Mouse (Mus musculus): ENCODE measurements around the gene Hmgcr. TPM values are rescaled to one million over a fixed set of nuclear protein-coding genes. Genes with fewer than 3 reads are reported as not detected.

Gene Hmgcr
- polyA plus RNA-seq (2017; shearing (Covaris generic)) = 61.7 TPM

GRCm38 (mm10) chr13:96670406-96671077, at the start of gene Hmgcr:
Hmgcr (minus strand) TSS chr13:96670936.

Other genes with a start within 250 kb of the Hmgcr start
- gene Ankdd1b, start 199.7 kb downstream of the Hmgcr start, polyA plus RNA-seq (2017; shearing (Covaris generic)) = not detected
- gene Gm17622, start 180.2 kb downstream of the Hmgcr start, polyA plus RNA-seq (2017; shearing (Covaris generic)) = not detected
- gene Polk, start 128.4 kb downstream of the Hmgcr start, polyA plus RNA-seq (2017; shearing (Covaris generic)) = 16.7 TPM
- 32.5 TPM for gene Col4a3bp, start 128.3 kb downstream of the Hmgcr start, polyA plus RNA-seq (2017; shearing (Covaris generic))
- not detected for gene Ankrd31, start 77.3 kb upstream of the Hmgcr start, polyA plus RNA-seq (2017; shearing (Covaris generic))